Mouse (Mus musculus): ENCODE data around the gene Grem2. TPM values are rescaled to one million over a fixed set of nuclear protein-coding genes. Genes with fewer than 3 reads are reported as not detected.

Gene Grem2
- 0.27 TPM for polyA plus RNA-seq (2014; fragmentation: Illumina TruSeq; extraction: RNeasy Lipid Tissue Mini Kit (QIAGEN cat#74804); ENCODE audit: low read depth, low replicate concordance)

DNA sequence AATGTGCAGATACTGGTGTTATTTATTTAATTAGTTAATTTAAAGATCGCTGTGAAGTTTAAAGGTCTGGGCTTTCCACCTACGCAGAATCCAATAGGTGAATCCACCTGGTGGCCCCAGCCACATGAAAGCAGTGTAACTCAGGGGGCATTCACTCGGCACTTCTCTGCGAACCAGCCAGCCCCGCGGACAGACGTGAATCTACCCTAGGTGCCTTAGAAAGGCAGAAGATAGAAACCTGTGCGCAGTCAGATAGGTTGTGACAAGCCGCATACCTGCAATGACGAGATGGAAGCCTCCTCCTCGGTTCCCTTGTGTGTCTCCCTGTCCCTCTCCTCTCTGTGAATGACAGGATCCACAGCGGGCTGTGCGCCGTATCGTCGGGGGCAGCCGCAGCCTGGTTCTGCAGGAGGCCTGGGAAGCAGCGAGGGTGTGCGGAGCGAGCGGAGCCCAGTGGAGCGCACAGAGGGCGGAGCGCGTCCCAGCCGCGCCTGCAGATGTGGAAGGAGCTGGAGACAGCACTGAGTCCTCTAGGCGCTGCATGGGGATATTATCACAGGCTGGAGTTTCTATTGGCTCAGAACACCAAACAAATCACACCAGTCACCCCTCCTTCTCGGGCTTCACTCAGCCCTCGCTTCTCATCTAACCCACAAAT is at the start of gene Grem2:
Gene Grem2 (minus strand): TSS at position 522 of the 658 bp plus-strand sequence.

